Mouse (Mus musculus) left cerebral cortex, adult 9 months (tissue): Measurements from ENCODE around the gene Strn3.
A peak's percentile ranks its signal among the peaks of the same experiment; 100 is the strongest.

ENCODE experiments used
- DNase-seq, 2 experiments: peaks; one replicate each; pipeline ENCODE4 v3.0.0; 2022; ENCODE audit warnings: low spot score in 2 of 2

The Strn3 gene

GRCm38 (mm10) chr12:51691845-51692632, at the start of gene Strn3:
TSS of gene Strn3 (minus strand) at chr12:51691897.
- DNase-seq, result peak; percentile 92 to 96

- no peak for DNase-seq
Measured at GRCm38 (mm10) chr12:51736807-51737206, 45.1 kb upstream of the Strn3 start.

GRCm38 (mm10) chr12:51736381-51736780, 44.7 kb upstream of the Strn3 start:
- DNase-seq, result no peak

GRCm38 (mm10) chr12:51735840-51736271, 44.2 kb upstream of the Strn3 start:
- no peak for DNase-seq

- DNase-seq, result no peak
Measured at GRCm38 (mm10) chr12:51734605-51735211, 43.0 kb upstream of the Strn3 start.

- no peak for DNase-seq
Measured at GRCm38 (mm10) chr12:51729827-51730226, 38.1 kb upstream of the Strn3 start.

- peak in 1 of 2 experiments; percentile 50 for DNase-seq
Measured at GRCm38 (mm10) chr12:51729058-51729457, 37.4 kb upstream of the Strn3 start.

- no peak for DNase-seq
Measured at GRCm38 (mm10) chr12:51721836-51722235, 30.1 kb upstream of the Strn3 start.

- no peak for DNase-seq
Measured at GRCm38 (mm10) chr12:51718617-51719016, 26.9 kb upstream of the Strn3 start.

GRCm38 (mm10) chr12:51712685-51713084, 21.0 kb upstream of the Strn3 start:
- DNase-seq, result no peak

GRCm38 (mm10) chr12:51710154-51710553, 18.5 kb upstream of the Strn3 start:
- no peak for DNase-seq

GRCm38 (mm10) chr12:51709741-51710140, 18.0 kb upstream of the Strn3 start:
- no peak for DNase-seq

GRCm38 (mm10) chr12:51708941-51709686, 17.4 kb upstream of the Strn3 start:
- DNase-seq, result peak; percentile 61 to 89

- DNase-seq, result no peak
Measured at GRCm38 (mm10) chr12:51706673-51707235, 15.1 kb upstream of the Strn3 start.

GRCm38 (mm10) chr12:51705778-51706177, 14.1 kb upstream of the Strn3 start:
- DNase-seq, result no peak

GRCm38 (mm10) chr12:51704572-51704971, 12.9 kb upstream of the Strn3 start:
- DNase-seq, result no peak

- no peak for DNase-seq
Measured at GRCm38 (mm10) chr12:51703859-51704258, 12.2 kb upstream of the Strn3 start.

GRCm38 (mm10) chr12:51701723-51702122, 10.0 kb upstream of the Strn3 start:
- DNase-seq, result no peak

- DNase-seq, result no peak
Measured at GRCm38 (mm10) chr12:51699623-51700393, 8.1 kb upstream of the Strn3 start.

- DNase-seq, result no peak
Measured at GRCm38 (mm10) chr12:51696157-51696556, 4.5 kb upstream of the Strn3 start.

GRCm38 (mm10) chr12:51694966-51695365, 3.3 kb upstream of the Strn3 start:
- no peak for DNase-seq
